Mouse (Mus musculus): ENCODE data around the gene Slitrk3. TPM values are rescaled to one million over a fixed set of nuclear protein-coding genes. Genes with fewer than 3 reads are reported as not detected.

Slitrk3 gene
- total and polyA plus RNA-seq, 3 experiments = not detected

GRCm38 (mm10) chr3:73056492-73057196 is 959 bp downstream of the Slitrk3 start:
- H3K27ac ChIP-seq = no peak overlapping the region
- no peaks in the 10 kb centered on the region for H3K36me3 ChIP-seq (ENCODE audit: control insufficient read depth, insufficient read depth, low read length)
- no peak overlapping the region for H3K9ac ChIP-seq (ENCODE audit: low read depth, low read length)
- 2% methylated on average over 32 of the region's 32 CpGs for WGBS
- no peak overlapping the region for H3K4me3 ChIP-seq
- intact Hi-C loops (cut with DNase I) = no loop called here
- H3K79me2 ChIP-seq (replicated peaks; ENCODE audit: control insufficient read depth, insufficient read depth, low read length) = no peaks in the 10 kb centered on the region
- no peak for TF ChIP-seq EP300 (IDR thresholded peaks at IDR 0.05; ENCODE audit: insufficient read depth, low read depth, low read length)
- no peak for TF ChIP-seq CTCF (IDR thresholded peaks at IDR 0.05)
- TF ChIP-seq POLR2A (IDR thresholded peaks at IDR 0.05; ENCODE audit: insufficient read depth, low read depth, low read length) = no peak
- H3K4me1 ChIP-seq (ENCODE audit: control insufficient read depth, insufficient read depth, low read length) = no peaks in the 10 kb centered on the region
- DNase-seq = no peak
- H3K27me3 ChIP-seq (ENCODE audit: control insufficient read depth, insufficient read depth, low read length) = peaks cover 8% of the 10 kb centered on the region

GRCm38 (mm10) chr3:73056044-73056438 is 1.6 kb downstream of the Slitrk3 start:
- Histone ChIP-seq H3K79me2 (replicated peaks; ENCODE audit: control insufficient read depth, insufficient read depth, low read length) (no peaks in the 10 kb centered on the region), H3K9ac (ENCODE audit: low read depth, low read length) (no peak overlapping the region), H3K36me3 (ENCODE audit: control insufficient read depth, insufficient read depth, low read length) (no peaks in the 10 kb centered on the region), H3K27ac (no peak overlapping the region), H3K4me1 (ENCODE audit: control insufficient read depth, insufficient read depth, low read length) (no peaks in the 10 kb centered on the region), H3K27me3 (ENCODE audit: control insufficient read depth, insufficient read depth, low read length) (peaks cover 8% of the 10 kb centered on the region), H3K4me3 (no peak overlapping the region)
- DNase-seq = no peak
- WGBS = 42% methylated on average over 5 of the region's 5 CpGs
- intact Hi-C loops (cut with DNase I) = no loop called here
- no peak for TF ChIP-seq EP300 (IDR thresholded peaks at IDR 0.05; ENCODE audit: insufficient read depth, low read depth, low read length)

GRCm38 (mm10) chr3:73055399-73056043 is 2.1 kb downstream of the Slitrk3 start:
- Histone ChIP-seq H3K27ac (no peak overlapping the region), H3K9ac (ENCODE audit: low read depth, low read length) (no peak overlapping the region), H3K4me1 (ENCODE audit: control insufficient read depth, insufficient read depth, low read length) (no peaks in the 10 kb centered on the region), H3K27me3 (ENCODE audit: control insufficient read depth, insufficient read depth, low read length) (peaks cover 8% of the 10 kb centered on the region), H3K36me3 (ENCODE audit: control insufficient read depth, insufficient read depth, low read length) (no peaks in the 10 kb centered on the region), H3K4me3 (no peak overlapping the region), H3K79me2 (replicated peaks; ENCODE audit: control insufficient read depth, insufficient read depth, low read length) (no peaks in the 10 kb centered on the region)
- 42% methylated on average over 7 of the region's 7 CpGs for WGBS
- no peak for DNase-seq
- TF ChIP-seq CTCF (IDR thresholded peaks at IDR 0.05) = no peak
- TF ChIP-seq EP300 (IDR thresholded peaks at IDR 0.05; ENCODE audit: insufficient read depth, low read depth, low read length) = no peak
- TF ChIP-seq POLR2A (IDR thresholded peaks at IDR 0.05; ENCODE audit: insufficient read depth, low read depth, low read length) = no peak
- intact Hi-C loops (cut with DNase I) = no loop called here

- WGBS = 3% methylated on average over 26 of the region's 26 CpGs
- Histone ChIP-seq H3K4me1 (ENCODE audit: control insufficient read depth, insufficient read depth, low read length) (no peaks in the 10 kb centered on the region), H3K27ac (no peak overlapping the region), H3K36me3 (ENCODE audit: control insufficient read depth, insufficient read depth, low read length) (no peaks in the 10 kb centered on the region), H3K27me3 (ENCODE audit: control insufficient read depth, insufficient read depth, low read length) (peaks cover 8% of the 10 kb centered on the region), H3K9ac (ENCODE audit: low read depth, low read length) (no peak overlapping the region), H3K79me2 (replicated peaks; ENCODE audit: control insufficient read depth, insufficient read depth, low read length) (no peaks in the 10 kb centered on the region), H3K4me3 (no peak overlapping the region)
- TF ChIP-seq POLR2A (IDR thresholded peaks at IDR 0.05; ENCODE audit: insufficient read depth, low read depth, low read length) = no peak
- TF ChIP-seq CTCF (IDR thresholded peaks at IDR 0.05) = no peak
- no peak for TF ChIP-seq EP300 (IDR thresholded peaks at IDR 0.05; ENCODE audit: insufficient read depth, low read depth, low read length)
- no peak for DNase-seq
- intact Hi-C loops (cut with DNase I) = no loop called here
Observed at GRCm38 (mm10) chr3:73053451-73053931, 4.1 kb downstream of the Slitrk3 start.

GRCm38 (mm10) chr3:73046248-73046647 is 11.4 kb downstream of the Slitrk3 start:
- intact Hi-C loops (cut with DNase I) = no loop called here
- no peak for DNase-seq
- Histone ChIP-seq H3K27ac (no peak overlapping the region), H3K4me1 (ENCODE audit: control insufficient read depth, insufficient read depth, low read length) (no peaks in the 10 kb centered on the region), H3K36me3 (ENCODE audit: control insufficient read depth, insufficient read depth, low read length) (no peaks in the 10 kb centered on the region), H3K9ac (ENCODE audit: low read depth, low read length) (no peak overlapping the region), H3K79me2 (replicated peaks; ENCODE audit: control insufficient read depth, insufficient read depth, low read length) (no peaks in the 10 kb centered on the region), H3K27me3 (ENCODE audit: control insufficient read depth, insufficient read depth, low read length) (no peaks in the 10 kb centered on the region), H3K4me3 (no peak overlapping the region)
- peak; percentile 89 for TF ChIP-seq CTCF (IDR thresholded peaks at IDR 0.05)
- TF ChIP-seq EP300 (IDR thresholded peaks at IDR 0.05; ENCODE audit: insufficient read depth, low read depth, low read length) = no peak
- 2% methylated on average over 3 of the region's 3 CpGs for WGBS

GRCm38 (mm10) chr3:73042256-73042655 is 15.3 kb downstream of the Slitrk3 start:
- TF ChIP-seq POLR2A (IDR thresholded peaks at IDR 0.05; ENCODE audit: insufficient read depth, low read depth, low read length) = no peak
- TF ChIP-seq EP300 (IDR thresholded peaks at IDR 0.05; ENCODE audit: insufficient read depth, low read depth, low read length) = no peak
- no peak for TF ChIP-seq CTCF (IDR thresholded peaks at IDR 0.05)
- DNase-seq = no peak
- no peaks in the 10 kb centered on the region for H3K79me2 ChIP-seq (replicated peaks; ENCODE audit: control insufficient read depth, insufficient read depth, low read length)
- intact Hi-C loops (cut with DNase I) = no loop called here
- no peak overlapping the region for H3K4me3 ChIP-seq
- no peak overlapping the region for H3K27ac ChIP-seq
- no peak overlapping the region for H3K9ac ChIP-seq (ENCODE audit: low read depth, low read length)
- no peaks in the 10 kb centered on the region for H3K27me3 ChIP-seq (ENCODE audit: control insufficient read depth, insufficient read depth, low read length)
- H3K36me3 ChIP-seq (ENCODE audit: control insufficient read depth, insufficient read depth, low read length) = no peaks in the 10 kb centered on the region
- H3K4me1 ChIP-seq (ENCODE audit: control insufficient read depth, insufficient read depth, low read length) = no peaks in the 10 kb centered on the region
